Comparison of ENCODE assay signal across 8 mouse cellular contexts in genomic region chr12:102308001-102308456, GRCm38 (mm10). TPM values are rescaled to one million over a fixed set of nuclear protein-coding genes. Genes with fewer than 3 reads are reported as not detected.
DNase-seq lines count a peak whose midpoint lies in the region; ATAC-seq and TF ChIP-seq lines count a peak whose summit lies in the region.

No protein-coding gene starts in this region.

- no peak for TF ChIP-seq POLR2A in brain, embryonic 14.5 days (IDR thresholded peaks at IDR 0.05; ENCODE audit: borderline replicate concordance, extremely low read depth, insufficient read depth, insufficient read length, poor library complexity, severe bottlenecking)

- no peaks in the 10 kb centered on the region for H3K36me3 ChIP-seq in heart, embryonic 11.5 days (ENCODE audit: control insufficient read depth, insufficient read depth, low read length)
- H3K36me3 ChIP-seq in midbrain, embryonic 15.5 days (replicated peaks): no peaks in the 10 kb centered on the region

- no peak overlapping the region; the same call in 1 of the 2 replicates for H3K9ac ChIP-seq in heart, embryonic 11.5 days (ENCODE audit: low read depth, low read length)
- H3K9ac ChIP-seq in midbrain, embryonic 15.5 days: no peak overlapping the region

- H3K27me3 ChIP-seq in heart, embryonic 11.5 days (ENCODE audit: control insufficient read depth, insufficient read depth, low read length): no peaks in the 10 kb centered on the region
- no peaks in the 10 kb centered on the region for H3K27me3 ChIP-seq in midbrain, embryonic 15.5 days (replicated peaks)

- peak; percentile 28; the same call in 1 of the 2 replicates for ATAC-seq in heart, embryonic 11.5 days (replicated peaks; ENCODE audit: insufficient number of reproducible peaks, low FRiP score, low TSS enrichment)
- peak; percentile 50 for ATAC-seq in midbrain, embryonic 15.5 days (replicated peaks)

- H3K9me3 ChIP-seq in heart, embryonic 11.5 days (replicated peaks; ENCODE audit: control insufficient read depth, low read length): no peaks in the 10 kb centered on the region
- H3K9me3 ChIP-seq in midbrain, embryonic 15.5 days: no peaks in the 10 kb centered on the region

- H3K4me3 ChIP-seq in heart, embryonic 11.5 days (ENCODE audit: low read depth, low read length): no peak overlapping the region
- H3K4me3 ChIP-seq in midbrain, embryonic 15.5 days: no peak overlapping the region

- intact Hi-C loops in left cerebral cortex, postnatal 14 days (cut with DNase I): no loop called here

- WGBS in heart, embryonic 11.5 days (ENCODE audit: insufficient replicate concordance): 22% methylated on average over 6 of the region's 6 CpGs
- 56% methylated on average over 6 of the region's 6 CpGs for whole genome bisulfite sequencing in midbrain, embryonic 15.5 days

- H3K27ac ChIP-seq in heart, embryonic 11.5 days (ENCODE audit: low read depth, low read length): peak overlapping the region; percentile 89
- H3K27ac ChIP-seq in midbrain, embryonic 15.5 days: peak overlapping the region; percentile 55; the same call in 1 of the 2 replicates

- DNase-seq in left cerebral cortex, postnatal 14 days (ENCODE audit: low spot score in 2 of 2): peak; percentile 50 to 65
- no peak for DNase-seq in left cerebral cortex, adult 11 months (ENCODE audit: low spot score)
- peak; percentile 72 for DNase-seq in brain, embryonic 14.5 days (ENCODE audit: low read depth)
- DNase-seq in kidney, postnatal 14 days: peak; percentile 85
- no peak for DNase-seq in spleen, postnatal 4 days (ENCODE audit: low spot score in 2 of 2)
- DNase-seq in urinary bladder, postnatal 10 days (ENCODE audit: low spot score): no peak

- peak overlapping the region; percentile 36 for H3K4me2 ChIP-seq in heart, embryonic 11.5 days
- H3K4me2 ChIP-seq in midbrain, embryonic 15.5 days: no peak overlapping the region

- TF ChIP-seq CTCF in brain, embryonic 14.5 days (IDR thresholded peaks at IDR 0.05; ENCODE audit: borderline replicate concordance, extremely low read depth, insufficient read depth, insufficient read length): no peak

- peaks cover 55% of the 10 kb centered on the region for H3K4me1 ChIP-seq in heart, embryonic 11.5 days (ENCODE audit: control insufficient read depth, insufficient read depth, low read length)
- H3K4me1 ChIP-seq in midbrain, embryonic 15.5 days: peaks cover 13% of the 10 kb centered on the region

RNA-seq across cellular contexts. Expression of gene Rin3, which starts 25.2 kb away (rescaled TPM):
- total RNA-seq in left cerebral cortex, postnatal 14 days (2021): 1 to 10 TPM; 3.2 to 4.5 TPM
- 1.4 and 4.2 TPM in 2 replicates for polyA plus RNA-seq in brain, embryonic 14.5 days (2012; rRNA removed)
- 8.8 and 10.2 TPM in 2 replicates for polyA plus RNA-seq in heart, embryonic 11.5 days (2014; fragmentation: Nextera tagmentation; extraction: Ambion mirVana)
- 2.4 and 2.8 TPM in 2 replicates for polyA plus RNA-seq in midbrain, embryonic 15.5 days (2015; fragmentation: Nextera tagmentation; extraction: Ambion mirVana)

Comparison
In these comparisons a context has a peak if more than half of its experiments do, and no peak if none do; other contexts are left out.
1. DNase-seq: peak in left cerebral cortex, postnatal 14 days (2 of 2), brain, embryonic 14.5 days (single experiment) and kidney, postnatal 14 days (single experiment); none in left cerebral cortex, adult 11 months (single experiment), spleen, postnatal 4 days (0 of 2) and urinary bladder, postnatal 10 days (single experiment).